Mouse (Mus musculus) hindbrain, embryonic 15.5 days (tissue): Measurements from ENCODE around the gene Olfr633. TPM values are rescaled to one million over a fixed set of nuclear protein-coding genes. Genes with fewer than 3 reads are reported as not detected.
"Not testable (repeated sequence)": the region's sequence is repeated elsewhere in the genome, so short reads cannot be mapped to it uniquely, and the experiment has no call there.

Source experiments
- ATAC-seq: fragments of 200-750 bp; cut with Nextera tagmentation; 2 replicates; pipeline ENCODE4 v1.8.0; 2017; ENCODE audit warnings: low read depth, moderate number of reproducible peaks, moderate TSS enrichment; ENCODE audit not compliant: low FRiP score
- H3K27ac ChIP-seq: fragments of 300-500 bp; sonication (generic); replicated peaks from 2 replicates; pipeline ENCODE4 v1.5.1; 2015; ENCODE audit warnings: mild to moderate bottlenecking, inconsistent platforms
- H3K27me3 ChIP-seq: fragments of 300-500 bp; sonication (generic); 2 replicates; pipeline ENCODE4 v1.6.1; 2015; ENCODE audit warnings: control low read depth, inconsistent platforms
- H3K36me3 ChIP-seq: fragments of 300-500 bp; sonication (generic); 2 replicates; pipeline ENCODE4 v1.6.1; 2015; ENCODE audit warnings: control low read depth, inconsistent platforms
- H3K4me1 ChIP-seq: fragments of 300-500 bp; sonication (generic); replicated peaks from 2 replicates; pipeline ENCODE4 v1.6.1; 2015; ENCODE audit warnings: control low read depth, inconsistent platforms
- H3K4me2 ChIP-seq: fragments of 300-500 bp; sonication (generic); 2 replicates; pipeline ENCODE4 v1.6.1; 2015; ENCODE audit warnings: moderate library complexity, mild to moderate bottlenecking, inconsistent platforms
- H3K4me3 ChIP-seq: fragments of 300-500 bp; sonication (generic); 2 replicates; pipeline ENCODE4 v1.5.1; 2015; ENCODE audit warnings: mild to moderate bottlenecking, inconsistent platforms
- H3K9ac ChIP-seq: fragments of 300-500 bp; sonication (generic); 2 replicates; pipeline ENCODE4 v1.6.1; 2015; ENCODE audit warnings: inconsistent platforms
- H3K9me3 ChIP-seq: fragments of 300-500 bp; sonication (generic); 2 replicates; pipeline ENCODE4 v1.6.1; 2016; ENCODE audit warnings: control low read depth, inconsistent platforms
- WGBS: fragments of 180-500 bp; shearing (Covaris S2); methylation state at CpG from one replicate; pipeline ENCODE4 v1.1.7; 2015; 5-methylcytosine and 5-hydroxymethylcytosine counted together
- polyA plus RNA-seq: library from polyadenylated mRNA; unstranded; fragments of >200 nt; fragmentation: Nextera tagmentation; extraction: Ambion mirVana; gene quantifications from 2 replicates; pipeline ENCODE4 v1.2.1, GENCODE M21; 2015

Olfr633 gene
- polyA plus RNA-seq, result not detected in 2 replicates

- Histone ChIP-seq H3K4me2 (no peak within 1 kb of the TSS), H3K4me3 (no peak within 1 kb of the TSS), H3K9ac (no peak within 1 kb of the TSS), H3K27me3 (no peaks in the 10 kb centered on the region), H3K9me3 (no peaks in the 10 kb centered on the region), H3K4me1 (no peaks in the 10 kb centered on the region), H3K27ac (no peak within 1 kb of the TSS), H3K36me3 (no peaks in the 10 kb centered on the region)
- no peak for ATAC-seq
These were observed at the start of gene Olfr633 for GRCm38 (mm10) chr7:103944137-103944536. Gene Olfr633 (plus strand): TSS chr7:103944437.

GRCm38 (mm10) chr7:103903187-103903586 is 41.0 kb upstream of the Olfr633 start, which contains the start of gene Olfr65:
Gene Olfr65 (plus strand): TSS chr7:103903487.
- H3K27ac ChIP-seq, result no peak within 1 kb of the TSS
- no peaks in the 10 kb centered on the region for H3K9me3 ChIP-seq
- no peak within 1 kb of the TSS for H3K4me2 ChIP-seq
- H3K27me3 ChIP-seq, result no peaks in the 10 kb centered on the region
- H3K9ac ChIP-seq, result no peak within 1 kb of the TSS
- no peak within 1 kb of the TSS for H3K4me3 ChIP-seq
- no peaks in the 10 kb centered on the region for H3K36me3 ChIP-seq
- 86% methylated on average over 2 of the region's 2 CpGs for WGBS
- H3K4me1 ChIP-seq, result no peaks in the 10 kb centered on the region
- no peak for ATAC-seq

GRCm38 (mm10) chr7:103910047-103910446 is 34.2 kb upstream of the Olfr633 start:
- ATAC-seq, result no peak
- H3K4me1 ChIP-seq, result no peaks in the 10 kb centered on the region
- H3K36me3 ChIP-seq, result no peaks in the 10 kb centered on the region
- no peak overlapping the region for H3K4me3 ChIP-seq
- 72% methylated on average over 3 of the region's 3 CpGs for WGBS
- no peak overlapping the region for H3K9ac ChIP-seq
- H3K4me2 ChIP-seq, result no peak overlapping the region
- no peaks in the 10 kb centered on the region for H3K9me3 ChIP-seq
- H3K27me3 ChIP-seq, result no peaks in the 10 kb centered on the region
- no peak overlapping the region for H3K27ac ChIP-seq

- Histone ChIP-seq H3K4me2 (no peak overlapping the region), H3K27ac (no peak overlapping the region), H3K9ac (no peak overlapping the region), H3K4me3 (no peak overlapping the region), H3K9me3 (no peaks in the 10 kb centered on the region), H3K36me3 (no peaks in the 10 kb centered on the region), H3K27me3 (no peaks in the 10 kb centered on the region), H3K4me1 (no peaks in the 10 kb centered on the region)
- WGBS, result 47% methylated on average over 8 of the region's 8 CpGs
- ATAC-seq, result no peak
These were observed 31.2 kb upstream of the Olfr633 start for GRCm38 (mm10) chr7:103912969-103913511.

- no peak overlapping the region for H3K4me3 ChIP-seq
- no peak overlapping the region for H3K27ac ChIP-seq
- no peaks in the 10 kb centered on the region for H3K4me1 ChIP-seq
- H3K36me3 ChIP-seq, result no peaks in the 10 kb centered on the region
- ATAC-seq, result no peak
- H3K9ac ChIP-seq, result no peak overlapping the region
- no peaks in the 10 kb centered on the region for H3K9me3 ChIP-seq
- H3K27me3 ChIP-seq, result no peaks in the 10 kb centered on the region
- H3K4me2 ChIP-seq, result no peak overlapping the region
These were observed 28.9 kb upstream of the Olfr633 start for GRCm38 (mm10) chr7:103915338-103915737.

GRCm38 (mm10) chr7:103928525-103928924 is 15.7 kb upstream of the Olfr633 start, which contains the start of gene Olfr631:
Gene Olfr631 (plus strand): TSS chr7:103928825.
- H3K36me3 ChIP-seq, result no peaks in the 10 kb centered on the region
- H3K4me3 ChIP-seq, result no peak within 1 kb of the TSS
- no peak within 1 kb of the TSS for H3K4me2 ChIP-seq
- H3K27ac ChIP-seq, result no peak within 1 kb of the TSS
- no peaks in the 10 kb centered on the region for H3K27me3 ChIP-seq
- H3K9me3 ChIP-seq, result no peaks in the 10 kb centered on the region
- H3K9ac ChIP-seq, result no peak within 1 kb of the TSS
- ATAC-seq, result no peak
- no peaks in the 10 kb centered on the region for H3K4me1 ChIP-seq

- Histone ChIP-seq H3K27ac (no peak within 1 kb of the TSS), H3K36me3 (no peaks in the 10 kb centered on the region), H3K9ac (no peak within 1 kb of the TSS), H3K4me3 (no peak within 1 kb of the TSS), H3K4me1 (no peaks in the 10 kb centered on the region), H3K9me3 (no peaks in the 10 kb centered on the region), H3K4me2 (no peak within 1 kb of the TSS), H3K27me3 (no peaks in the 10 kb centered on the region)
- ATAC-seq, result no peak
- WGBS, result 69% methylated on average over 2 of the region's 2 CpGs
These were observed 10.0 kb upstream of the Olfr633 start, which contains the start of gene Olfr632 for GRCm38 (mm10) chr7:103934264-103934663. Gene Olfr632 (plus strand): TSS chr7:103934347.

- no peaks in the 10 kb centered on the region for H3K27me3 ChIP-seq
- H3K27ac ChIP-seq, result no peak overlapping the region
- H3K4me2 ChIP-seq, result no peak overlapping the region
- H3K4me3 ChIP-seq, result no peak overlapping the region
- H3K4me1 ChIP-seq, result no peaks in the 10 kb centered on the region
- WGBS, result 22% methylated on average over 2 of the region's 2 CpGs
- ATAC-seq, result no peak
- H3K9ac ChIP-seq, result no peak overlapping the region
- H3K36me3 ChIP-seq, result no peaks in the 10 kb centered on the region
- no peaks in the 10 kb centered on the region for H3K9me3 ChIP-seq
These were observed 1.5 kb upstream of the Olfr633 start for GRCm38 (mm10) chr7:103942730-103943129.

- 96% methylated on average over 22 of the region's 22 CpGs for WGBS
- not testable (repeated sequence) for H3K27me3 ChIP-seq, H3K4me3 ChIP-seq, ATAC-seq, H3K4me1 ChIP-seq, H3K9me3 ChIP-seq, H3K4me2 ChIP-seq, H3K36me3 ChIP-seq, H3K9ac ChIP-seq, H3K27ac ChIP-seq
These were observed 22.6 kb downstream of the Olfr633 start for GRCm38 (mm10) chr7:103966873-103967272.

GRCm38 (mm10) chr7:103970852-103971251 is 26.6 kb downstream of the Olfr633 start, which contains the start of gene Olfr635:
Gene Olfr635 (plus strand): TSS chr7:103971152.
- Histone ChIP-seq H3K27ac (no peak within 1 kb of the TSS), H3K4me3 (no peak within 1 kb of the TSS), H3K36me3 (no peaks in the 10 kb centered on the region), H3K27me3 (no peaks in the 10 kb centered on the region), H3K9me3 (no peaks in the 10 kb centered on the region), H3K4me1 (no peaks in the 10 kb centered on the region), H3K4me2 (no peak within 1 kb of the TSS), H3K9ac (no peak within 1 kb of the TSS)
- ATAC-seq, result no peak
- WGBS, result 81% methylated on average over 1 of the region's 1 CpGs

- no peak overlapping the region for H3K27ac ChIP-seq
- no peaks in the 10 kb centered on the region for H3K27me3 ChIP-seq
These were observed 27.5 kb downstream of the Olfr633 start for GRCm38 (mm10) chr7:103971782-103972181.

GRCm38 (mm10) chr7:103998446-103998845 is 54.2 kb downstream of the Olfr633 start, which contains the start of gene Olfr638:
Gene Olfr638 (plus strand): TSS chr7:103998746.
- H3K4me3 ChIP-seq, result no peak within 1 kb of the TSS
- no peak for ATAC-seq
- H3K4me2 ChIP-seq, result no peak within 1 kb of the TSS
- no peaks in the 10 kb centered on the region for H3K27me3 ChIP-seq
- no peak within 1 kb of the TSS for H3K9ac ChIP-seq
- no peaks in the 10 kb centered on the region for H3K9me3 ChIP-seq
- H3K36me3 ChIP-seq, result no peaks in the 10 kb centered on the region
- H3K27ac ChIP-seq, result no peak within 1 kb of the TSS
- no peaks in the 10 kb centered on the region for H3K4me1 ChIP-seq

More at GRCm38 (mm10) chr7:103971782-103972181, 27.5 kb downstream of the Olfr633 start:
- Histone ChIP-seq H3K9ac (no peak overlapping the region), H3K9me3 (no peaks in the 10 kb centered on the region), H3K4me3 (no peak overlapping the region), H3K4me1 (no peaks in the 10 kb centered on the region), H3K36me3 (no peaks in the 10 kb centered on the region), H3K4me2 (no peak overlapping the region)
- ATAC-seq, result no peak
- 77% methylated on average over 1 of the region's 1 CpGs for WGBS
